Mouse (Mus musculus): ENCODE results near the gene Gnptg. TPM values are rescaled to one million over a fixed set of nuclear protein-coding genes. Genes with fewer than 3 reads are reported as not detected.

The Gnptg gene
- 112 and 121 TPM in 2 replicates for polyA plus RNA-seq (2021; fragmentation: Nextera tagmentation)
- long read RNA-seq, experiment 1, transcript Gnptg-201 (11 exons, 1,234 nt) = major isoform, 117 of 258 reads
- long read RNA-seq, experiment 1, partial matches to known transcripts = 9 of 258 reads
- long read RNA-seq, experiment 1, other reads (novel, unspliced or antisense) = 131 of 258 reads
- long read RNA-seq, experiment 2, transcript Gnptg-201 (11 exons, 1,234 nt) = major isoform, 81 of 152 reads
- long read RNA-seq, experiment 2, partial matches to known transcripts = 9 of 152 reads
- long read RNA-seq, experiment 2, other reads (novel, unspliced or antisense) = 60 of 152 reads

GRCm38 (mm10) chr17:25239695-25240636 lies at the start of gene Gnptg, which contains the start of gene Tsr3:
Gene Gnptg, minus strand, starts transcription at chr17:25240124.
Gene Tsr3, plus strand, starts transcription at chr17:25240170.

GRCm38 (mm10) chr17:25274571-25275346 lies 34.8 kb upstream of the Gnptg start, which contains the start of gene Ube2i:
Gene Ube2i, minus strand, starts transcription at chr17:25274622.

GRCm38 (mm10) chr17:25256140-25256754 lies 16.3 kb upstream of the Gnptg start, which contains the start of gene Baiap3:
Gene Baiap3, minus strand, starts transcription at chr17:25256364.

GRCm38 (mm10) chr17:25188150-25189031 lies 51.5 kb downstream of the Gnptg start, which contains the start of gene Unkl:
Gene Unkl, plus strand, starts transcription at chr17:25188397.

GRCm38 (mm10) chr17:25184129-25184691 lies 55.7 kb downstream of the Gnptg start, which contains the start of gene BC003965:
Gene BC003965, plus strand, starts transcription at chr17:25184554.

Other genes starting within 250 kb of the Gnptg start
- 4.1 and 9.0 TPM in 2 replicates for gene Cramp1l, start 224.3 kb downstream of the Gnptg start, polyA plus RNA-seq (2021; fragmentation: Nextera tagmentation)
- 3.1 and 4.2 TPM in 2 replicates for gene Ift140, start 224.0 kb downstream of the Gnptg start, polyA plus RNA-seq (2021; fragmentation: Nextera tagmentation)
- gene Tmem204, start 156.5 kb downstream of the Gnptg start, polyA plus RNA-seq (2021; fragmentation: Nextera tagmentation) = 12.0 and 13.3 TPM in 2 replicates
- gene Telo2, start 124.2 kb downstream of the Gnptg start, polyA plus RNA-seq (2021; fragmentation: Nextera tagmentation) = 7.1 and 7.9 TPM in 2 replicates
- gene Ptx4, start 119.4 kb downstream of the Gnptg start, polyA plus RNA-seq (2021; fragmentation: Nextera tagmentation) = not detected in 2 replicates
- gene Clcn7, start 106.7 kb downstream of the Gnptg start, polyA plus RNA-seq (2021; fragmentation: Nextera tagmentation) = 25.3 and 35.1 TPM in 2 replicates
- gene Ccdc154, start 77.7 kb downstream of the Gnptg start, polyA plus RNA-seq (2021; fragmentation: Nextera tagmentation) = not detected in 2 replicates
- not detected in 2 replicates for gene Gm38655, start 64.7 kb downstream of the Gnptg start, polyA plus RNA-seq (2021; fragmentation: Nextera tagmentation)
- gene BC003965, start 55.6 kb downstream of the Gnptg start, polyA plus RNA-seq (2021; fragmentation: Nextera tagmentation) = 22.1 and 26.2 TPM in 2 replicates
- 11.8 and 14.0 TPM in 2 replicates for gene Unkl, start 51.7 kb downstream of the Gnptg start, polyA plus RNA-seq (2021; fragmentation: Nextera tagmentation)
- 51.9 and 58.2 TPM in 2 replicates for gene Tsr3, start within 50 bp of the Gnptg start, polyA plus RNA-seq (2021; fragmentation: Nextera tagmentation)
- 3.1 and 5.1 TPM in 2 replicates for gene Baiap3, start 16.2 kb upstream of the Gnptg start, polyA plus RNA-seq (2021; fragmentation: Nextera tagmentation)
- gene Ube2i, start 34.5 kb upstream of the Gnptg start, polyA plus RNA-seq (2021; fragmentation: Nextera tagmentation) = 202 and 227 TPM in 2 replicates
- not detected in 2 replicates for gene Prss34, start 58.3 kb upstream of the Gnptg start, polyA plus RNA-seq (2021; fragmentation: Nextera tagmentation)
- gene Prss28, start 68.5 kb upstream of the Gnptg start, polyA plus RNA-seq (2021; fragmentation: Nextera tagmentation) = not detected in 2 replicates
- not detected in 2 replicates for gene Prss29, start 78.5 kb upstream of the Gnptg start, polyA plus RNA-seq (2021; fragmentation: Nextera tagmentation)
- gene Tpsab1, start 105.4 kb upstream of the Gnptg start, polyA plus RNA-seq (2021; fragmentation: Nextera tagmentation) = not detected in 2 replicates
- gene Tpsb2, start 126.2 kb upstream of the Gnptg start, polyA plus RNA-seq (2021; fragmentation: Nextera tagmentation) = not detected in 2 replicates
- not detected in 2 replicates for gene Tpsg1, start 129.1 kb upstream of the Gnptg start, polyA plus RNA-seq (2021; fragmentation: Nextera tagmentation)
- gene Cacna1h, start 193.7 kb upstream of the Gnptg start, polyA plus RNA-seq (2021; fragmentation: Nextera tagmentation) = 7.7 and 8.6 TPM in 2 replicates
- gene Tekt4, start 214.5 kb upstream of the Gnptg start, polyA plus RNA-seq (2021; fragmentation: Nextera tagmentation) = 0.15 and 0.77 TPM in 2 replicates